Mouse (Mus musculus) embryonic stem cell, embryonic (primary cell): ENCODE measurements around the gene Rap1gap2.

Experiments used
- CTCF ChIA-PET, 4 experiments: fragments of 300-600 bp in 2 of 4; fragments of 350-600 bp in 2 of 4; sonication (Branson Sonifier 250); formaldehyde crosslinking; loops; one replicate each; lab custom pipeline; 2022; ENCODE audit warnings: inconsistent platforms in 2 of 4; lab: Charles Lee
- POLR2A ChIA-PET, 4 experiments: fragments of 300-600 bp in 2 of 4; fragments of 350-600 bp in 2 of 4; sonication (Branson Sonifier 250); formaldehyde crosslinking; loops; one replicate each; lab custom pipeline; 2022; ENCODE audit warnings: antibody characterized with exemption in 4 of 4, inconsistent platforms in 1 of 4; lab: Charles Lee

Gene Rap1gap2

DNA sequence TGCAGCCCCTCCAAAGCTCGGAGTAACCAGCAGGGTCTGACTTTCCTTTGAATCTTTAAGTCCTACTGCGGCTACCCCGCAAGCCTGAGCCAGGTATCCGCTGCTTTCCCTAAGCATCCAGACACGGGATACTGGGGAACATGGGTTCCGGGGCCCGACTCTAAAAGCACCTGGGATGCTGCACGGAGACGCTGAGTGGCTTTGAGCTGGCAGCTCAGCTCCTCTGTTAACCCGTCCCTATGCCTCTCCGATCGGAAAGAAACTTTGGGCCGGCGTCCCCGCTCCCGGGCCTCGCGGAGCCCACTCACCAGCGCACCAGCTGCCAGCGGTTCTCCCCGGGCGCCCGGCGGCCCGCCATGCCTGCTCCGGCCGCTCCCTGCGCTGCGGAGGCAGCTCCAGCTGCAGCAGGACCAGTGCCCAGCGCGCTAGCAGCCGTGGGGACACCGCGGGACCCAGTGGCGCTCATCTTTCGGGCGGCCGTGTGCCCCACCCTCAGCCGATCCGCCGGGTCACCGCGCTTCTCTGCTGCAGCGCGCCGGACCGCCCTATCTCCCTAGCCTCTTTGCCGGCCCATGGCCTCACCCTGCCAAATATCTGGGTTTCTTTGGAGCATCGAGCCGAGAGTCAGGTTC, at the start of gene Rap1gap2:
Gene Rap1gap2 (minus strand): TSS at position 371 of the 632 bp plus-strand sequence.
- ChIA-PET CTCF (interaction anchor here in 3 of 4 experiments (0.6 to 1.6 kb wide), 5 partner anchors 18 to 1308 kb away, joined by 3 to 5 read pairs (median 3); no protein-coding TSS in a partner anchor), POLR2A (interaction anchor here (0.5 to 3.1 kb wide), 27 partner anchors 9 to 1617 kb away, joined by 3 to 12 read pairs (median 4); partner anchors contain the start of genes Ccdc92b (in 2 of the 4), Mettl16 (in 1 of the 4) and Pafah1b1 (in 1 of the 4))

DNA sequence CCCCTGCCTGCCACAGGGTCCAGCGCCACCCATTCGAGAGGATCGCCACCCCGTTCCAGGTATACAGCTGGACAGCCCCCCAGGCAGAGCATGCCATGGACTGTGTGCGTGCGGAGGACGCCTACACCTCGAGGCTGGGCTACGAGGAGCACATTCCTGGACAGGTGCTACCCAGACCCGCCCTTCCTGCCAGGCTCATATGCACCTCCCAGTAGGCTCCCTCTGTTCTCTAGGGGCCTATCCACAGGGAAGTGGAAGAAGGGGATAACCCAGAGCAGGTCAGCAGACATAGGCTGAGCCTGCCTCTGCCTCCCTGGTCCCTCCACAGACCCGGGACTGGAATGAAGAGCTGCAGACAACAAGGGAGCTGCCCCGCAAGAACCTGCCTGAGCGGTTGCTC, 49.6 kb upstream of the Rap1gap2 start:
- CTCF ChIA-PET = interaction anchor here in 1 of 4 experiments (0.6 kb wide), 1 partner anchor 289 kb away, joined by 3 read pairs; no protein-coding TSS in a partner anchor
- POLR2A ChIA-PET = interaction anchor here in 2 of 4 experiments (0.5 to 2.4 kb wide), 7 partner anchors 7 to 110 kb away, joined by 3 to 9 read pairs (median 3); no protein-coding TSS in a partner anchor

DNA sequence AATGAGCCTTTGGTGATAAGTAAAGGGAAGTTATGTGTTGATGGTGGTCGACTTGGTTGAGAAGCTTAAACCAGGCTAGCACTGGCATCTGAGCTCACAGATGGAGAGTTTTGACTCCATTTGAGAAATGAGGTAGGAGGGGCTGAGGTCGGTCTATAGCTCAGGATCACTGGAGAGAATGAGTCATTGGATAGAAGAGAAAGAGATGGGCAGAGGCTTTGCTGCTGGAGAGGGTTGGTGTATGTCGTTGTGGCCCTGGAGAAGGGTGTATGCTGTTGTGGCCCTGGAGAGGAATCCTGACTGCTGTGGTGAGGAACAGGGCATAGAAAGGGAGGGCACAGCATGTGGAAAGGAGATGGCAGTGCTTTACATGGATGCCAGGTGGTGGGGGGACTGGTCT, 45.2 kb upstream of the Rap1gap2 start:
- ChIA-PET POLR2A (interaction anchor here in 2 of 4 experiments (0.7 to 3.7 kb wide), 11 partner anchors 9 to 184 kb away, joined by 3 to 15 read pairs (median 5); partner anchors contain the start of gene Mnt (in 1 of the 2)), CTCF (interaction anchor here (0.6 to 1.3 kb wide), 4 partner anchors 21 to 1632 kb away, joined by 3 to 4 read pairs (median 3); no protein-coding TSS in a partner anchor)

DNA sequence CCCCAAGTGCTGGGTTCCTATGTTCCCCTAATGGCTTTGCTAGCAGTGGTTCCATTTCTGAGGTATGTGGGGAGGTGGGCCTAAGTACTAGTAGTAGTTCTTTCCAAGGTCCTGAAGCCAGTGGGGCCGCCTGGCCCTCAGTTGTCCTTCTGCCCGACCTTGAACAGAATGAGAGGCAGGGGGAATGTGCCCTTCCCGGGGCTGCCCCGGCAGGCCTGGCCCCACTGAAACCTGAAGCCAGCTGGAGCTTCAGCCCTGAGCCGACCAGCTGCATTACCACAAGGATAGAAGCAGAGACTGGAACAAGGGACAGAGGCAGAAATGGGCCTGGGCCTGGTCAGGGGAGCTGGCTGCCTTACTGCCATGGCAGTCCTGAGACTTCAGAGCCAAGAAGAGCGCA, 42.7 kb upstream of the Rap1gap2 start:
- ChIA-PET CTCF (interaction anchor here in 1 of 4 experiments (0.6 to 1.0 kb wide), 2 partner anchors 16 to 68 kb away, joined by 3 read pairs; no protein-coding TSS in a partner anchor), POLR2A (interaction anchor here in 3 of 4 experiments (0.6 to 6.0 kb wide), 25 partner anchors 8 to 188 kb away, joined by 3 to 68 read pairs (median 4); partner anchors contain the start of genes Mettl16 (in 1 of the 3) and Pafah1b1 (in 1 of the 3))

DNA sequence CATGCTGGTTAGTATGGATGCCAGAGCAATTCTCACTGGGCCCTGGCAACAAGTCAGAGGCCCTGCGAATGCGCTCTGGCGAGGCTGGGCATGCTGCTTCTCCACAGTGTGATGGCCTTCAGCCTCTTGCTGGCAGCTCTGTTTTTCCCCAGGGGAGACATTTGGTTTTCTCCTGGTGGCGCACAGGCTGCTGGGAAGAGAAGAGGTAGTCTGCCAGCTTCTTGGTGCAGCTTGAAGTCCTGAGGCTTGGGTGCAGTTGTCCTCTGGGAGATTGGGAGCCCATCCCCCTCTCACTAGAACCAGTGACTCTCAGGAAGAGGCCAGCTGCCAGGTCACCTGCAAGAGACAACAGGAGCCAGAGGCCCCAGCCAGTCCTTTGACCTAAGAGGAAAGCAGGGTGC, 42.1 kb upstream of the Rap1gap2 start:
- ChIA-PET POLR2A (interaction anchor here in 3 of 4 experiments (0.6 to 6.0 kb wide), 28 partner anchors 9 to 189 kb away, joined by 3 to 68 read pairs (median 4); partner anchors contain the start of genes Mettl16 (in 2 of the 3) and Pafah1b1 (in 1 of the 3)), CTCF (interaction anchor here in 2 of 4 experiments (0.6 to 1.0 kb wide), 2 partner anchors 15 to 180 kb away, joined by 3 to 5 read pairs; no protein-coding TSS in a partner anchor)

DNA sequence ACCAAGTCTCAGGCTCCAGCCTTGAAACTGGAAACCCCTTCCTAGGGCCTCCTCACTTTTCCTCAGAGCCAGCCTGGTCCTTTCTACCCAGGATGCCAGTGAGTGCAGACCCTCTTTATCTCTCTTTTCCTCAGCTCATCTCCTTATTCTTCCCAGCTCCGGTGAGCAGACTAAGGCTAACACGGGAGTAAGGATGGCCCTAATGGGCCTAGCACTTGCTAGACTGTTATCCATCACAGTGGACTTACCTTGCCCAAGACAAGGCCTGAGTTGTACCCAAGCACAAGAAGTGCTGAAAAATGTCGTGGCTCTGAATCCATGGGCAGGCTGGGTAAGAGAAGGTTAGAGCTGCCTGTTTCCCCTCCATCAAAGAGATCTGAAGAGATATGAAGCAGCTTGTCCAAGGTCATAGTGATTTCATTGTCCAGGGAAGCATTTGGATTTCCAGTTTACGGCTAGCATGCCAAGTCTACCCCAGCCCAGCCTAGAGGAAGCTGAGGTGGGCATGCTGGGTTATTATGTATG, 39.9 kb upstream of the Rap1gap2 start:
- POLR2A ChIA-PET = interaction anchor here in 3 of 4 experiments (0.6 to 6.0 kb wide), 41 partner anchors 9 to 181 kb away, joined by 3 to 68 read pairs (median 4); partner anchors contain the start of genes Mettl16 (in 3 of the 3), Pafah1b1 (in 2 of the 3), Ccdc92b (in 1 of the 3) and Mnt (in 1 of the 3)
- CTCF ChIA-PET = interaction anchor here in 3 of 4 experiments (0.9 to 1.2 kb wide), 5 partner anchors 12 to 40 kb away, joined by 3 to 8 read pairs (median 3); no protein-coding TSS in a partner anchor

DNA sequence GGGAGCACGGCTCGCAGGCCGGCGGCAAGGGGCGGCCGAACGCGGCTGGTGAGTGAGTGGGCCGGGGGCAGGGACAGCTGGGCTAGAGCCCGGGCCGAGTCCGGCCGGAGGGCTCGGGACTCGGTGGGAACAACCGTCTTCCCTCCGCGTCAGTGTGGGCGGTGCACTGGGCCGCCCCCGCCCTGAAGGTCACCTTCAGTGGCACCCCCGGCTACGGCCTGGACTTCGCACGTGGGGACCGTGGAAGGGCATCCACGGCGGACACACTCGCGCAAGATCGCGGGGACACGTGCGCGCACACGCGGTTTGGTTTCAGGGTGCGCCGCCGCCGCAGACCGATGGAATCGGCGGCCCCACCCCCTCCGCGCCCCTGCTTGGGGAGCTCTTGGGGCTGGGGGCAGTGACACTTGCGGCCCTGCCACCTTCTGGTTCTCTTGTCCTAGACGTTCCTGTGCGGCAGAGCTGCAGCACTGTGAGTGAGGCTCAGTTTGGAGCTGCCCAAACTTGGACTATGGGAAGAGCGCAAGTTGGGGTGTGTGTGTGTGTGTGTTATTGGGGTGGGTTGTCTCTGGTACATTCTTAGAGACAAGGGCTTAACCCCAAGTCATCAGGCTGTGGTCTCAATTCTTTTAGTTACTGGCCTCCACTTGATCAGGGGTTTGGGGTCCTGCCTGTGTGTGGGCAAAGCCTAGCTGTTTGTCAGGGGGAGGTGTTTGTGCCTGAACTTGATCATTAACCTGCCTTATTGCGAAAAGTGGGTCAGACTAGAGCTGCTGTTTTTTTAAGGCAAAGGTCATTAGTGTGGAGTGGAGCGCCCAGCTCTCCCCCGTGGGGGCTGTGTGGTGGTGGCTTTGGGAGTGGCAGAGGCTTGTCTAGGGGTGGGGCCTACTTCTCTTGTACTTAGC, 39.2 kb upstream of the Rap1gap2 start:
- ChIA-PET CTCF (interaction anchor here in 3 of 4 experiments (0.9 to 1.2 kb wide), 5 partner anchors 12 to 41 kb away, joined by 3 to 8 read pairs (median 3); no protein-coding TSS in a partner anchor), POLR2A (interaction anchor here (0.6 to 6.0 kb wide), 44 partner anchors 9 to 227 kb away, joined by 3 to 68 read pairs (median 4); partner anchors contain the start of genes Mettl16 (in 3 of the 4), Ccdc92b (in 2 of the 4), Pafah1b1 (in 2 of the 4) and Mnt (in 1 of the 4))

DNA sequence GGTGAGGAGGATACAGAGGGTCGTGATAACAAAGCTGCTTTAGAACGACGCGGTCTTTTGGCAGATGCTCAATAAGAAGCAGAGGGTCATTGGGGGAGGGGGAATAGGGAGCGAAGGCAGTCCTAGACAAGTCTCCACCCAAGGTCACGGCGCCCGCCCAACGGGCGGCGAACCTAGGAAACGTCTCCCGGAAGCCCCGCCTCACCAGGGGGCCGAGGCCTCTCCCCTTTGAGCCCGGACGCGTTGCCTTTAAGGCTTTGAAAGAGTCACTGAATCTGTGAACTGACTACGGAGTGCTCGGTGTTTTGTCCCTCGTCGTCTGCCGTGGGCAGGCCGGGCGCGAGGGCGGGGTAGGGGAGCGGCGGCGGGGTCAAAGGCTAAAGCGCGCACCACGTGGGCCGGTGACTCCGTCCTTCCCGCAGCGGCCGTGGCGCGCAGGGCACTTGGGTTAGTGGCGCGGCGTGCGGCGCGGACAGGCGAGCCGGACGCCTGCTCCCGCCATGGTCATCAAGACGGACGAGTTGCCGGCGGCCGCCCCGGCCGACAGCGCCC, 38.5 kb upstream of the Rap1gap2 start, which contains the start of gene Cluh:
Gene Cluh (plus strand): TSS at position 401 of the 552 bp plus-strand sequence.
- CTCF ChIA-PET = no interaction called here
- POLR2A ChIA-PET = interaction anchor here (0.6 to 6.0 kb wide), 24 partner anchors 9 to 1588 kb away, joined by 3 to 68 read pairs (median 5); partner anchors contain the start of genes Mettl16 (in 3 of the 4), Pafah1b1 (in 2 of the 4), Ccdc92b (in 1 of the 4) and Mnt (in 1 of the 4)

DNA sequence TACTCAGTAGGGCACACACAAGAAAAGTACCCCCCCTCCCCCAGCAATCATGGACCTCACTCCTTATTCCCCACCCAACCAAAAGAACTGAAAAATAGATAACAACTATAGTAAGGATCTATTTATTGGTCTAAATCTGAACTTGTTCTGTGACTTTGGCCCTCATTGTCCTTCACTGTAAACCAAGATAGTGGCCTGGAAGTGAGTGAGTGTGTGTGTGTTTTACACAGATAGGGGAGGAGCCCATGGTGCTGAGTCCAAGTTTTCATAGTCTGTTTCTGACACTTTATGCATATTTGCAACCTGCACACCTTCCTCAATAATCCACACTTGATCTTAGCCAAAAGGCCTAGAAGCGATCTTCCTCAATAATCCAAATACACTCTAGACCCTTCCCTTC, 38.0 kb upstream of the Rap1gap2 start:
- CTCF ChIA-PET = no interaction called here
- POLR2A ChIA-PET = interaction anchor here (0.6 to 6.0 kb wide), 10 partner anchors 9 to 1588 kb away, joined by 3 to 68 read pairs (median 5); partner anchors contain the start of genes Ccdc92b (in 1 of the 4) and Mettl16 (in 1 of the 4)

DNA sequence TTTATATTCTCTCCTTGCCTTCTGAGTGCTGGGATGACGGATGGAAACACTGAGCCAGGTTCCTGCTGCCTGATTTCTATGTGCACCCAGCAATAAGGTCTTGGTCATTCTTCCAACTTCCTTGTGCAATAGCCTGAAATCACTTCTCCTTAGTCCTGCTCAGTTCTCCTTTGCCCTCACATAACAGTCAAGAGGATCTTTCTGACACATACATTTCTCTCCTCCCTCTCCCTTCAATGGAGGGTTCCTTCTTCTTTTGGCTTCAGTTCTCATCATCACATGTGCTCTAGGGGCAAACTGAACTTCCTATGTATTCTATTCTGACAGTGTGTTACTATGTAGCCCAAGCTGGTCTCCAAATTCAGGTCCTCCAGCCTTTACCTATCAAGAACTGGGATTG, 37.3 kb upstream of the Rap1gap2 start:
- ChIA-PET CTCF (interaction anchor here in 1 of 4 experiments (1.0 kb wide), 1 partner anchor 14 kb away, joined by 3 read pairs; no protein-coding TSS in a partner anchor), POLR2A (interaction anchor here (0.7 to 6.0 kb wide), 6 partner anchors 10 to 181 kb away, joined by 4 to 68 read pairs (median 4); no protein-coding TSS in a partner anchor)

DNA sequence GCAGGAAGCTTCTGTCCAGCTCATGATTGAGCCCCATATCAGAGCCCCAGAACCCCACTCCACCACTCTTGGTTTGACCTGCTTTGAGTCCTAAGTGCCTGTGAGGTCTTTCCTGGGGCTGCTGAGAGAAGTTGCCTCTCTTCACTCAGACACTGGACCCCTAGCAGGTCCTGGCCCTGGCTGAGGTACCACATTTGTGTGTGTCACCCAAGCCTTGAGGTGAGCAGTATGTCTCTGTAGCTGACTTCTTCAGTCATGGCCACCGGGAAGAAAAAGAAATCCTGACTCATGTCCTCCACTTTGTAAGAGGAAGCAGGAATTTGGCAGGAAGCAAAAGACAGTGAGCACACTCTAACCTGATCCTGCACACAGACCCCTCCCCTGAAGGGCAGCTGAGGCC, 28.9 kb upstream of the Rap1gap2 start:
- ChIA-PET CTCF (interaction anchor here in 1 of 4 experiments (0.7 to 1.5 kb wide), 2 partner anchors 94 to 209 kb away, joined by 4 read pairs; no protein-coding TSS in a partner anchor), POLR2A (interaction anchor here in 3 of 4 experiments (0.8 to 5.6 kb wide), 26 partner anchors 11 to 821 kb away, joined by 3 to 68 read pairs (median 6); partner anchors contain the start of genes Cluh (in 2 of the 3), Mettl16 (in 2 of the 3), Mnt (in 1 of the 3) and Rap1gap2 (in 1 of the 3))

DNA sequence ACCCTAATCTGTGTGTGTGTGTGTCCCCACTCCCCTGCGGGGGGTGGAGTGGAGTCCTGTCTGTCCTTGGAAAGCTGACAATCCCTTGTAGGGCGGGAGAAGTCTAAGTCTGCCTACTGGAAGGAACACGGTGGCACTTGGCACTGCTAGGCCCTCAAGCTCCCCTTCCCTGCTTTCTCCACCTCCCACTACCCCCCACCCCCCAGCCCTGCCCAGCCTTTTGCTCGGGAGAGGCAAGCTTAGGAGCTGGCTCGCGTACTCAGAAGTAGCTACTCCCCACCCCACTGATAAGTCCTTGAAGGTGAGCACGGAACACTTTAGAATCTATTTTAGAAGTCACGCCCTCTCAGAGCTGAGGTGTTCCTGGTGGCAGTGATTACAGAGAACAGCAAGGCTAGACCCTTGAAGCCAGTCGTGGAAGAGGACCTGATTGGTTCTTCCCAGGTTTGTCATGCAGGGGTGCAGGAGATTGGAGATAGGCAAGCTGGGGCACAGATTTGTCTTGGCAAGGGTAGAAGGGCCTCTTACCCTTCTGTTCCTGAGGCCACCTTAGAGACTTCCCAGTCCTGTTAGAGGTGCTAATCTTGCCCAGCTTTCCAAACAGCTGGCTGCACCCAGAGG, 28.2 kb upstream of the Rap1gap2 start:
- ChIA-PET CTCF (interaction anchor here in 3 of 4 experiments (0.6 to 2.0 kb wide), 13 partner anchors 11 to 285 kb away, joined by 3 to 14 read pairs (median 4); no protein-coding TSS in a partner anchor), POLR2A (interaction anchor here (0.6 to 5.6 kb wide), 52 partner anchors 8 to 822 kb away, joined by 3 to 68 read pairs (median 4); partner anchors contain the start of genes Ccdc92b (in 2 of the 4), Cluh (in 2 of the 4), Mettl16 (in 2 of the 4) and Rap1gap2 (in 2 of the 4))

DNA sequence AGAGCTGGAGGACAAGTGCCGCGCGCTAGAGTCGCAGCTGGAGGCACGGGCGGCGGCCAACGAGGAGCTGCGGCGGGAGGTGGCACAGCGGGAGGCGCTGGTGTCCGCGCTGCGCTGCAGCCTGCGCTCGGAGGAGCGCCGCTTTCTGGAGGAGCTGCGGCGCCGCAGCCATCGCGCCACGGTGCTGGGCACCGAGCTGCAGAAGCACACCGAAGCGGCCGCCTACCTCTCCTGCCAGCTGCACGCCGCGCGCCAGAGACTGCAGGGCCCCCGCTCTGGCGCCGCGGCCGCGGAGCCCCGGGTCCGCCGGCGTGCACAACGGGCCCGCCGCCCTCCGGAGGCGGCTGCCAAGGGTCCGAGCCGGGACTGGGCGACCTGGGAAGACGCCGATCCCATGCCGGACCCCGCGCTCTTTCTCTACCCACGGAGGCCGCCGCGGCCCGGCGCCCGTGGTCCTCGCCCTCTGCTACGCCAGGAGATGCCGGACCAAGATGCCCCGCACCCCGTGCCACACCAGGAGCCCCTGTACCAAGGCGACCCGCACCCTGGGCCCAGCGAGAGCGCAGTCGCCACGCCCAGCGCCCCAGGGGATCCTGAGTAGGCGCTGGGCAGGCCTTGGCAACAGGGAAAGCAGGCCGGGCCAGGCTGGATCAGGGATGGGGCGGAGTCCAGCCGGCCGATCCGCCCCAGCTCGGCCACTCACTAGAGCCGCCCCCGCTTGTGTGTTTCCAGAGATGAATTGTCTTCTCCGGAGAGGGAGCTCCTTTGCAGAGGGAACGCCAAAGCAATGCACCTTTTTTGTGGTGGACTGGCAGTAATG, 27.5 kb upstream of the Rap1gap2 start:
- ChIA-PET CTCF (interaction anchor here (0.6 to 2.0 kb wide), 18 partner anchors 10 to 286 kb away, joined by 3 to 14 read pairs (median 3); partner anchors contain the start of gene Ccdc92b (in 1 of the 4)), POLR2A (interaction anchor here (0.5 to 5.6 kb wide), 57 partner anchors 9 to 357 kb away, joined by 3 to 68 read pairs (median 5); partner anchors contain the start of genes Mettl16 (in 3 of the 4), Ccdc92b (in 2 of the 4), Cluh (in 2 of the 4) and Rap1gap2 (in 2 of the 4))

DNA sequence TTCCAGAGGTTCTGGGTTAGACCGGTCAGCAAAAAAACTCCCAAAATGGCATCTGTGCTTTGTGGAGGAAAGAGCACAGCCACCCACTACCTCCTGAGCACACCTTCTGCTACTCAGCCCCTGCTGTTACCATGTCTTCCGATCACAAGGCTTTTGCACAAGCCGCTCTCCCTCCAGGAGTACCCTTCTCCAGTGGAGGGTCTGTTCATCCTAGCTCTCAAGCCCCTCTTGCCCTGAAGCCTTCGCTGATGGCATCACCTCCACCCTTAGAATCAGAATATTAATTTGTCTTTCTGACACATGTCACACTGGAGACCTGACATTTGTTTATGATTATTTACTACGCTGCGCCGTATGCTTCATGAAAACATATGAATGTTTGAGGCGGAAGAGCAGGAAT, 26.8 kb upstream of the Rap1gap2 start:
- POLR2A ChIA-PET = interaction anchor here (0.7 to 5.6 kb wide), 27 partner anchors 8 to 210 kb away, joined by 3 to 68 read pairs (median 5); partner anchors contain the start of genes Cluh (in 2 of the 4), Mettl16 (in 2 of the 4), Ccdc92b (in 1 of the 4) and Pafah1b1 (in 1 of the 4)
- CTCF ChIA-PET = interaction anchor here (0.6 to 2.0 kb wide), 10 partner anchors 9 to 188 kb away, joined by 3 to 14 read pairs (median 4); partner anchors contain the start of gene Ccdc92b (in 1 of the 4)
